Mouse (Mus musculus): ENCODE results near the gene Rab40c.

DNA sequence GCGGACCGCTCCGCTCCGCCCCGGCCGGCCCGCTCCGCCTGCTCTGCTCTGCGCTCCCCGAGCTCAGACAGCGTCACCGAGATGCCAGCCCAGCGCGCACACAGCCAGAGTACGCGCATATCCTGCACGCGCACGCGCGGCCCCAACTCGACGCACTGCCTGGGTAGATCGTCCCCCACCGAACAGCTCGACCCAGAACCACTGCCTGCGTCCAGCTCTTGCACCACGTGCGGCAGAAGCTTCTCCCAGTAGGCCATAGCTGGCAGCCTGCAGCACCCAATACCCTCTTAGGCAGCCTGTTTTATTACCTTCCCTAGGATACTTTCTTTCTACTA is 82.5 kb downstream of the Rab40c start, which contains the start of gene Rhbdl1:
- TF ChIP-seq CTCF (IDR thresholded peaks at IDR 0.05; ENCODE audit: low read depth) (no peak), EP300 (IDR thresholded peaks at IDR 0.05; ENCODE audit: low read depth) (no peak)
